Mouse (Mus musculus) midbrain, embryonic 16.5 days (tissue): ENCODE measurements around the gene Cd300ld3. TPM values are rescaled to one million over a fixed set of nuclear protein-coding genes. Genes with fewer than 3 reads are reported as not detected.

ENCODE experiments used
- ATAC-seq: fragments of 200-750 bp; cut with Nextera tagmentation; 2 replicates; pipeline ENCODE4 v1.8.0; 2017; ENCODE audit warnings: moderate TSS enrichment
- H3K27ac ChIP-seq: fragments of 300-500 bp; sonication (generic); 2 replicates; pipeline ENCODE4 v1.5.1; 2014; ENCODE audit warnings: mild to moderate bottlenecking, low read length, mixed read lengths
- H3K27me3 ChIP-seq: fragments of 300-500 bp; sonication (generic); 2 replicates; pipeline ENCODE4 v1.6.1; 2014; ENCODE audit warnings: low read depth, low read length, mixed read lengths; ENCODE audit not compliant: control insufficient read depth, insufficient read depth
- H3K36me3 ChIP-seq: fragments of 300-500 bp; sonication (generic); 2 replicates; pipeline ENCODE4 v1.6.1; 2014; ENCODE audit warnings: mild to moderate bottlenecking, low read length, moderate library complexity, mixed read lengths; ENCODE audit not compliant: control insufficient read depth, insufficient read depth
- H3K4me1 ChIP-seq: fragments of 300-500 bp; sonication (generic); 2 replicates; pipeline ENCODE4 v1.6.1; 2014; ENCODE audit warnings: mild to moderate bottlenecking, low read length, mixed read lengths; ENCODE audit not compliant: control insufficient read depth, insufficient read depth
- H3K4me2 ChIP-seq: fragments of 300-500 bp; sonication (generic); 2 replicates; pipeline ENCODE4 v1.6.1; 2014; ENCODE audit warnings: mild to moderate bottlenecking, low read length, mixed read lengths
- H3K4me3 ChIP-seq: fragments of 300-500 bp; sonication (generic); 2 replicates; pipeline ENCODE4 v1.5.1; 2014; ENCODE audit warnings: low read depth, mild to moderate bottlenecking, low read length, moderate library complexity, mixed read lengths
- H3K9ac ChIP-seq: fragments of 300-500 bp; sonication (generic); 2 replicates; pipeline ENCODE4 v1.6.1; 2014; ENCODE audit warnings: low read depth, low read length, mixed read lengths
- H3K9me3 ChIP-seq: fragments of 300-500 bp; sonication (generic); replicated peaks from 2 replicates; pipeline ENCODE4 v1.6.1; 2014; ENCODE audit warnings: mild to moderate bottlenecking, low read length, mixed read lengths; ENCODE audit not compliant: control insufficient read depth, poor library complexity, severe bottlenecking
- WGBS: fragments of 180-500 bp; shearing (Covaris S2); extraction: QIAGEN DNeasy Blood & Tissue Kit; methylation state at CpG from one replicate; pipeline ENCODE4 v1.1.7; 2014; 5-methylcytosine and 5-hydroxymethylcytosine counted together
- polyA plus RNA-seq: library from polyadenylated mRNA; unstranded; fragments of >200 nt; fragmentation: Nextera tagmentation; extraction: Ambion mirVana; gene quantifications from 2 replicates; pipeline ENCODE4 v1.2.1, GENCODE M21; 2015

Cd300ld3 gene
- polyA plus RNA-seq, 1 experiment from 2014 or later: not detected

DNA sequence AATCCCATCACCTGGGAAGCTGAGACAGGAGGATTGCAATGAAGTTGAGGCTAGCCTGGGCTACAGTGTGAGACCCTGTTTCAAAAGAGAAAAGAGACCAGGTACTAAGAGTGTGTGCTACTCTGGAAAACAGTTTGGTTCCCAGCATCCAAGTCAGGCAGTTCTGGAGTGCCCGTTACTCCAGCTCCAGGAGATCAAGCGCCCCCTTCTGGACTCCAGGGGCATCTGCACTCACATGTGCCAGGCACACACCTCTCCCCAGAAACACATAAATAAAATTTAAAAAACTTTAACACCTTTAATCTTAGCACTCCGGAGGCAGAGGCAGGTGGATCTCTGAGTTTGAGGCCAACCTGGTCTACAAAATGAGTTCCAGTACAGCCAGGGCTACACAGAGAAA lies 33.2 kb upstream of the Cd300ld3 start:
- WGBS: 64% methylated on average over 3 of the region's 3 CpGs
- no peak overlapping the region for H3K27ac ChIP-seq
- no peak for ATAC-seq
- no peaks in the 10 kb centered on the region for H3K27me3 ChIP-seq
- no peak overlapping the region for H3K9ac ChIP-seq
- H3K4me2 ChIP-seq: no peak overlapping the region
- H3K36me3 ChIP-seq: no peaks in the 10 kb centered on the region
- H3K9me3 ChIP-seq: no peaks in the 10 kb centered on the region
- H3K4me3 ChIP-seq: no peak overlapping the region
- H3K4me1 ChIP-seq: peaks cover 5% of the 10 kb centered on the region; the same call in 1 of the 2 replicates

DNA sequence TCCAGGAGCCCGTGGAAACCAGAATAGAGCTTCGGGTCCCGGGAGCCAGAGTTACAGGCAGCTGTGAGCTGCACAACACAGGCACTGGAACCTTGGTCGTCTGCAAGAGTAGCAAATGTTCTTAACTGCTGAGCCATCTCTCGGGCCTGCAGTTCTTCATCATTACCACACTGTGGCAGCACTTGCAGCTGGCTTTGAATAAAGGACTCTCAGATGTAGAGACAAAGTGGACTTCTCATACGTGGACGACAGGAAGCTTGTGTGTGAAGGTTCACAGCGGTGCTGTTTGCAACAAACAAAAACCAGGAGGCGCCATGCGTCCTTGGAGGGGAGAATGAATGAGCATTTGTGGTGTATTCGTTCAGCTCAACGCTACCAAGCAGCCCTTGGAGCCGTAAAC lies 32.7 kb upstream of the Cd300ld3 start:
- Histone ChIP-seq H3K4me3 (no peak overlapping the region), H3K4me2 (no peak overlapping the region), H3K27me3 (no peaks in the 10 kb centered on the region), H3K36me3 (no peaks in the 10 kb centered on the region), H3K4me1 (peaks cover 5% of the 10 kb centered on the region; the same call in 1 of the 2 replicates), H3K27ac (no peak overlapping the region), H3K9me3 (no peaks in the 10 kb centered on the region), H3K9ac (no peak overlapping the region)
- 39% methylated on average over 13 of the region's 13 CpGs for WGBS
- ATAC-seq: no peak

DNA sequence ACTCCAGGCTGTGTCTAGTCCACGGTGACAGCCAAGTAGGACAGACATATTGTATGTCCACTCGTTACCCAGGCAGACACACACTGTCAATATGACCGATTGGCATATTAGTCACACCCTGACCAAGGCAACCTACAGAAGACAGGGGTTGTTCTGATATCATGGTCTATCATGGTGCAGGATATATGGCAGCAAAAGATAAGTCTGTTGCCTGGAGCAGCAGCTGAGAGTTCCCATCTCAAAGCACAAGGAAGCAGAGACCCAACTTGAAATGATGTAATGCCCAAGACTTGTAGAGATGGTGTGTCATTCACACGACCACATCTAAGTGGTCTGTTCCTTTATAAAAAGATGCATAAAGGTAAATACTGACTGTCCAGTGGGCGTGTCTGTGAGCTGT lies 30.5 kb upstream of the Cd300ld3 start:
- no peak overlapping the region for H3K9ac ChIP-seq
- H3K4me3 ChIP-seq: no peak overlapping the region
- no peaks in the 10 kb centered on the region for H3K36me3 ChIP-seq
- 85% methylated on average over 5 of the region's 5 CpGs for WGBS
- no peak for ATAC-seq
- no peak overlapping the region for H3K27ac ChIP-seq
- H3K9me3 ChIP-seq: no peaks in the 10 kb centered on the region
- H3K4me2 ChIP-seq: no peak overlapping the region
- no peaks in the 10 kb centered on the region for H3K27me3 ChIP-seq
- H3K4me1 ChIP-seq: no peaks in the 10 kb centered on the region; the same call in 1 of the 2 replicates

DNA sequence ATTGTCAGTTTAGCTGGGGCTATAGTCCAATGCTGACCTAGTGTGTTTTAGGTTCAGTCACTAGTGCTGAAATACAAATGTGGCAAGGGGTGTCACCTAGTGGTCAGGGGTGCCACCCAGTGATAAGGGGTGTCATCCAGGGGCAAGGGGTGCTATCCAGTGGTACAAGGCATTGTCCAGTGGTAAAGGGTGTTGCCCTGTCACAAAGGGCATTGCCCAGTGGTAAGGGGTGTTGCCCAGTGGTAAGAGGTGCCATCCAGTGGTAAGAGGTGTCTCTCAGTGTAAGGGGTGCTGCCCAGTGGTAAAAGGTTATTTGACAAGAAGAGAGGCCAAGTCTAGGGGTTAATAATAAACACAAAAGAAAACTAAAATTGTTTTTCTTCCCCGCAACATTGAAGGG lies 29.2 kb upstream of the Cd300ld3 start:
- H3K4me1 ChIP-seq: no peaks in the 10 kb centered on the region
- no peaks in the 10 kb centered on the region for H3K27me3 ChIP-seq
- no peaks in the 10 kb centered on the region for H3K9me3 ChIP-seq
- H3K4me3 ChIP-seq: no peak overlapping the region
- H3K36me3 ChIP-seq: no peaks in the 10 kb centered on the region
- WGBS: 100% methylated on average over 1 of the region's 1 CpGs
- ATAC-seq: no peak
- H3K27ac ChIP-seq: no peak overlapping the region
- H3K4me2 ChIP-seq: no peak overlapping the region
- no peak overlapping the region for H3K9ac ChIP-seq

DNA sequence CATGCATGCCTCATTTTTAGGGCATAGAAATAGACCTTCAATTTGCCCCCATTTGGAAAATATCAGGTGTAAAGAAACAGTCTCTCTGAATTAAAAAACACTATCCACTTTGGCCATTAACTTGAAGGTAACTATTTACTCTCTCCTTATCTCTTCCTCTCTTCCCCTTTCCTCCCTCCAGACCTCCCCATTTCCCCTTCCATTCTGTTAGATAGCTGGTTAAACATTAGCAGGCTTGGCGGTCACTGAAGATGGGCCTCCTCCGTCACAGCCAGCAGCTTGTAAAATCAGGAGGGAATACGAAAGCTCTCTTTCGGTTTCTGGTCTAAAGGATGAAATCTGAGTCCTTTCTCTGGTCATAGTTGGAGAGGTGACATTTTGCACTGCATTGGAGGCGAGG lies 27.6 kb upstream of the Cd300ld3 start:
- H3K4me2 ChIP-seq: no peak overlapping the region
- H3K27ac ChIP-seq: no peak overlapping the region
- 81% methylated on average over 5 of the region's 5 CpGs for WGBS
- H3K4me3 ChIP-seq: no peak overlapping the region
- H3K36me3 ChIP-seq: no peaks in the 10 kb centered on the region
- no peaks in the 10 kb centered on the region for H3K27me3 ChIP-seq
- H3K4me1 ChIP-seq: peaks cover 12% of the 10 kb centered on the region
- no peaks in the 10 kb centered on the region for H3K9me3 ChIP-seq
- H3K9ac ChIP-seq: no peak overlapping the region
- ATAC-seq: no peak

DNA sequence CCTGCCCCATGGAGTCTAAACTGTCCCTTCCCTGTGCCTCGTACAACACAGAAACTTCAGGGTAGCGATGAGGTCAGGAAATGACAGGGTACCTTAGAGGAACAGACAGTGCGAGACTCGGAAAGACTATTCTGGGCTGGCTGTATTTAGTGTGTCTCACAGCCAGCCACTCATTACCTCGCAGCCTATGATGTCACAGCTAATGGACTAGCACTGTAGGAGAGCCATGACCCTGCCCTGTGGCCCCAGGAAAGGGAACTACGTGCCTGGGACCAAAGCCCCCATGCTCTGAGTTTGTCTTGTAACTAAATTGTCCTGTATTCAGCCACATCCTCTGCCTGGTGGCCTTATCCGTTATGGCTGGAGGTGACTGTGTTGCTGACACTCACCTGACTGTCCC lies 27.2 kb upstream of the Cd300ld3 start:
- 84% methylated on average over 7 of the region's 7 CpGs for WGBS

DNA sequence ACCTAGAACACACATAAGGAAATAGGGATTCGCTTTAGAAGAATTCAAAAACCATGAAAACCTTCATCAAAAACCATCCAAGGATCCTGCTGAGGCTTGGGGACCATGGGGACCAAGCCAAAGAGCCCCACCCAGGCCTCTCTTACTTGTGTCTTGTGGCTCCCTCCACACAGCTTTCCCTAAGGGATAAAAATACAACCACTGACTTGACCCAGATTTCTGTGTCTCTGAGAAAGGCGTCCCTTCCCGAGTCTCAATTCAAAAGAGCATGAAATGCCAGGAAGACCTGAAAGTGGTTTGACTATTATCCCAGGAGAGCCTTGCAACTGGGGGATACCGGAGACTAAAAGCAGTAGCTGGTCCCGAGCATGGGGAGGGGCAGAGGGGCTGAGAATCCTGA lies 24.8 kb upstream of the Cd300ld3 start:
- peaks cover 12% of the 10 kb centered on the region for H3K4me1 ChIP-seq
- H3K4me3 ChIP-seq: no peak overlapping the region
- 61% methylated on average over 5 of the region's 5 CpGs for WGBS
- H3K9me3 ChIP-seq: no peaks in the 10 kb centered on the region
- H3K9ac ChIP-seq: no peak overlapping the region
- H3K36me3 ChIP-seq: no peaks in the 10 kb centered on the region
- no peak overlapping the region for H3K27ac ChIP-seq
- no peak for ATAC-seq
- no peaks in the 10 kb centered on the region for H3K27me3 ChIP-seq
- H3K4me2 ChIP-seq: no peak overlapping the region

More for the DNA sequence above, 27.2 kb upstream of the Cd300ld3 start:
- no peak overlapping the region for H3K4me2 ChIP-seq
- ATAC-seq: no peak
- no peaks in the 10 kb centered on the region for H3K9me3 ChIP-seq
- no peak overlapping the region for H3K27ac ChIP-seq
- no peaks in the 10 kb centered on the region for H3K27me3 ChIP-seq
- H3K4me3 ChIP-seq: no peak overlapping the region
- H3K36me3 ChIP-seq: no peaks in the 10 kb centered on the region
- H3K4me1 ChIP-seq: peaks cover 12% of the 10 kb centered on the region
- no peak overlapping the region for H3K9ac ChIP-seq

DNA sequence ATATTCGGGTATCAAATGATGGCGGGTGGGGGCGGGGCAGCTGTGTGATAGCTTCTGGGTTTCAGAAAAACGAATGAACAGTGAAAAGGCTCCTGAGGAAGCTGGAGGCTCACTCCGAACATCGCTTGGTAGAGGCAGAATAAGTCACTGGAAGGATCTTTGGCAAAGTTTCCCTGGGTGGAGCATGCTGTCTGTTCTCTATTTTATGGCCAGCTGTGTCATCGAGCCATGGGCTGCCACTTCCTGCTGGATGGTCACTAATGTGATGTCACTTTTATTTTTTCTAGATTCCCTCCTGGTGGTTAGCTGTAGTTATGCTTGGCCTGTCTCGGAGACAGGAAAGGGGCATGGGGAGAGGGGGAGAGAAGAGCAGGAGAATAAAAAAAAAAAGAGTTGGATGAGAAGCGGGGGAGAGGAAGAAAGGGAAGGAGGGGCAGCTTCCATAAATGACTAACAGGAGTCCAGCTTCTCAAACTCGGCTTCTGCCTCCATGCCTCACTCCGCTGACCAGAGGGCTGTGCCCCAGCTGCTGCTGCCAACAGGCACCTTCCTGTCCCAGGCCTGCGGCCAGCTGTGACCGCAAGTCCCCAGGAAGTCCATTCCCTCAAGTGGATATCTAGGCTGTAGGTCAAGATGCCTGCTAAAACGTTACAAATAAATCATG lies 23.6 kb upstream of the Cd300ld3 start:
- no peak overlapping the region for H3K27ac ChIP-seq
- no peak for ATAC-seq
- H3K4me2 ChIP-seq: peak overlapping the region; percentile 33
- H3K4me3 ChIP-seq: no peak overlapping the region
- H3K36me3 ChIP-seq: no peaks in the 10 kb centered on the region
- H3K27me3 ChIP-seq: no peaks in the 10 kb centered on the region
- WGBS: 19% methylated on average over 13 of the region's 14 CpGs
- peaks cover 12% of the 10 kb centered on the region for H3K4me1 ChIP-seq
- no peak overlapping the region for H3K9ac ChIP-seq
- no peaks in the 10 kb centered on the region for H3K9me3 ChIP-seq

DNA sequence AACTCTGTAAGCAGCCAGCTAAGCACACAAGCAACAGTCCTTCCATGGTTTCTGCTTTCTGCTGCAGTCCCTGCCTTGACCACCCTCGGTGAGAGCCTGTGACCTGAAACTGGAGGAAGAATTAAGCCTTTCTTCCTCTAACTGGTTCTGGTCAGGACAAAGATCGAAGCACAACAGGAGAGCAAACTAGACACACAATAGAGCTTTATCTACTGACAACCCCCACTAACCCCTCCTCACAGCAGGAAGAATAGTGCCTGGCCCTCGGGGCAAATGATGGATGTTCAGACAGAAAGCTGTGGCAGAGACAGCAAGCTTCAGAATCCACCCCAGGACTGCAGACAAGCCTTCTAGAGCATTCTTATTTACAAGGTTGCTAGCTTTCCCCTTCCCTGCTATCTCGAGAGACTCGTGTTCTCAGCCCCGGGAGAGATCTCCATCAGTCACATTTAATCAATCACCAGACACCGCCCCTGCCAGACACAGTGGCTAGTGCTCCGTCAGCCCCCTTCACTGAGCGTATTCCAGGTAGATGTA lies 22.9 kb upstream of the Cd300ld3 start:
- 0 out of 2 replicates have a peak overlapping the region, but pooled peaks have one; percentile 22 for H3K27ac ChIP-seq
- peak overlapping the region; percentile 33 for H3K4me2 ChIP-seq
- peaks cover 12% of the 10 kb centered on the region for H3K4me1 ChIP-seq
- no peaks in the 10 kb centered on the region for H3K9me3 ChIP-seq
- H3K9ac ChIP-seq: no peak overlapping the region
- no peaks in the 10 kb centered on the region for H3K36me3 ChIP-seq
- no peaks in the 10 kb centered on the region for H3K27me3 ChIP-seq
- no peak overlapping the region for H3K4me3 ChIP-seq
- WGBS: 8% methylated on average over 9 of the region's 9 CpGs
- ATAC-seq: no peak
